Mouse (Mus musculus): Measurements from ENCODE around the gene Rapgef4.

DNA sequence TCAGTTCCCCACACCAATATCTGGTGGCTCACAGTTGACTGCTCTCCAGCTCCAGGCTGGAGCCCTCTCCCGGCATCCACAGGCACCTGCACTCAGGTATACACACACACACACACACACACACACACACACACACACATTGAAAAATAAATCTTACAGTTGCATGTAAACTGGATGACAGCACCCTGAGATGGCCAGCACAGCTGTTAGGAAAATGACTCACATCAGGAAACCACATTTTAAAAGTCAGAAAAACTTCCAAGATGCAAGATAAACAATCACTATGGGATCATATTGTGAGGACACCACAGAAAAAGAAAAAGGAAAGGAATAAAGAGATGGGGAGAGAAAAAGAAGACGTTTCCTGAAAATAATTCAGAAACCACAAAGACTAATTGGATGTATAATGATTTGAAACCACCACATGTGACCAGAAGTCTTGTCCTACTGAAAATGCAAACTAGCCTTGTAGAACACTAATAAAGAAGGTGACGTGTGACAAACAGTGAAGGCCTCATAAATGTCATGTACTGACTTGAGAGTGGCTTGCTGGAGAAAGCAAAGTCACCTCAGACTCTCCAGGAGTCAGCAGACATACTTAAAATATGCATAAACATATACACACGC, 297.3 kb downstream of the Rapgef4 start:
- TF ChIP-seq CTCF (IDR thresholded peaks at IDR 0.05; ENCODE audit: borderline replicate concordance, control insufficient read depth, extremely low read depth, insufficient read depth, low read length, poor library complexity) = no peak
- no peak for TF ChIP-seq POLR2A (IDR thresholded peaks at IDR 0.05; ENCODE audit: control insufficient read depth, extremely low read depth, insufficient read depth, low read length, poor library complexity)

Measured in thymus, adult 2 months (tissue).